Mouse (Mus musculus) liver, embryonic 12.5 days (tissue): ENCODE results near the gene Tex44. TPM values are rescaled to one million over a fixed set of nuclear protein-coding genes. Genes with fewer than 3 reads are reported as not detected.

ENCODE experiments used
- ATAC-seq: fragments of 200-750 bp; cut with Nextera tagmentation; 2 replicates; pipeline ENCODE4 v1.8.0; 2017; ENCODE audit warnings: moderate number of reproducible peaks, mild to moderate bottlenecking, moderate library complexity
- H3K27ac ChIP-seq: fragments of 300-500 bp; sonication (generic); 2 replicates; pipeline ENCODE4 v1.5.1; 2016; ENCODE audit warnings: mild to moderate bottlenecking
- H3K27me3 ChIP-seq: fragments of 300-500 bp; sonication (generic); replicated peaks from 2 replicates; pipeline ENCODE4 v1.6.1; 2016; ENCODE audit warnings: mild to moderate bottlenecking, moderate library complexity
- H3K36me3 ChIP-seq: fragments of 300-500 bp; sonication (generic); 2 replicates; pipeline ENCODE4 v1.6.1; 2016; ENCODE audit warnings: mild to moderate bottlenecking, moderate library complexity
- H3K4me1 ChIP-seq: fragments of 300-500 bp; sonication (generic); 2 replicates; pipeline ENCODE4 v1.6.1; 2016
- H3K4me2 ChIP-seq: fragments of 300-500 bp; sonication (generic); 2 replicates; pipeline ENCODE4 v1.6.1; 2016; ENCODE audit warnings: mild to moderate bottlenecking, moderate library complexity
- H3K4me3 ChIP-seq: fragments of 300-500 bp; sonication (generic); 2 replicates; pipeline ENCODE4 v1.5.1; 2016; ENCODE audit warnings: mild to moderate bottlenecking, moderate library complexity
- H3K9ac ChIP-seq: fragments of 300-500 bp; sonication (generic); 2 replicates; pipeline ENCODE4 v1.6.1; 2016; ENCODE audit warnings: mild to moderate bottlenecking, moderate library complexity
- H3K9me3 ChIP-seq: fragments of 300-500 bp; sonication (generic); replicated peaks from 2 replicates; pipeline ENCODE4 v1.6.1; 2016; ENCODE audit warnings: mild to moderate bottlenecking, moderate library complexity
- WGBS: fragments of 180-500 bp; shearing (Covaris S2); methylation state at CpG from one replicate; pipeline ENCODE4 v1.1.7; 2016; ENCODE audit not compliant: insufficient replicate concordance; 5-methylcytosine and 5-hydroxymethylcytosine counted together
- polyA plus RNA-seq: library from polyadenylated mRNA; unstranded; fragments of >200 nt; fragmentation: Nextera tagmentation; extraction: Ambion mirVana; gene quantifications from 2 replicates; pipeline ENCODE4 v1.2.1, GENCODE M21; 2016

Tex44 gene
- not detected in 2 replicates for polyA plus RNA-seq

GRCm38 (mm10) chr1:86426128-86426527, at the start of gene Tex44, which contains the start of gene Nmur1:
Tex44 (plus strand) TSS chr1:86426329.
Nmur1 (minus strand) TSS chr1:86426228.
- no peak within 1 kb of the TSS for H3K4me3 ChIP-seq
- no peak within 1 kb of the TSS for H3K27ac ChIP-seq
- 80% methylated on average over 8 of the region's 8 CpGs for WGBS
- no peak within 1 kb of the TSS for H3K9ac ChIP-seq
- H3K27me3 ChIP-seq, result no peaks in the 10 kb centered on the region
- no peaks in the 10 kb centered on the region for H3K36me3 ChIP-seq
- H3K9me3 ChIP-seq, result no peaks in the 10 kb centered on the region
- no peak for ATAC-seq
- H3K4me2 ChIP-seq, result no peak within 1 kb of the TSS
- no peaks in the 10 kb centered on the region for H3K4me1 ChIP-seq

- no peak overlapping the region for H3K4me3 ChIP-seq
- WGBS, result 72% methylated on average over 5 of the region's 5 CpGs
- no peak overlapping the region for H3K9ac ChIP-seq
- no peaks in the 10 kb centered on the region for H3K27me3 ChIP-seq
- H3K4me2 ChIP-seq, result no peak overlapping the region
- no peak overlapping the region for H3K27ac ChIP-seq
- H3K9me3 ChIP-seq, result no peaks in the 10 kb centered on the region
- ATAC-seq, result no peak
- H3K36me3 ChIP-seq, result no peaks in the 10 kb centered on the region
- peaks cover 14% of the 10 kb centered on the region for H3K4me1 ChIP-seq
Measured at GRCm38 (mm10) chr1:86376354-86376753, 49.8 kb upstream of the Tex44 start.

GRCm38 (mm10) chr1:86378662-86379061, 47.5 kb upstream of the Tex44 start:
- WGBS, result 47% methylated on average over 5 of the region's 6 CpGs
- Histone ChIP-seq H3K4me1 (peaks cover 14% of the 10 kb centered on the region), H3K27ac (no peak overlapping the region), H3K27me3 (no peaks in the 10 kb centered on the region), H3K4me2 (no peak overlapping the region), H3K9me3 (no peaks in the 10 kb centered on the region), H3K36me3 (no peaks in the 10 kb centered on the region), H3K4me3 (no peak overlapping the region), H3K9ac (no peak overlapping the region)
- ATAC-seq, result no peak

GRCm38 (mm10) chr1:86379161-86379569, 47.0 kb upstream of the Tex44 start:
- no peaks in the 10 kb centered on the region for H3K27me3 ChIP-seq
- no peak for ATAC-seq
- H3K9me3 ChIP-seq, result no peaks in the 10 kb centered on the region
- 56% methylated on average over 9 of the region's 9 CpGs for WGBS
- H3K4me2 ChIP-seq, result no peak overlapping the region
- H3K4me1 ChIP-seq, result peaks cover 14% of the 10 kb centered on the region
- no peak overlapping the region for H3K9ac ChIP-seq
- no peak overlapping the region for H3K27ac ChIP-seq
- H3K36me3 ChIP-seq, result no peaks in the 10 kb centered on the region
- no peak overlapping the region for H3K4me3 ChIP-seq

- Histone ChIP-seq H3K4me1 (peaks cover 14% of the 10 kb centered on the region), H3K36me3 (no peaks in the 10 kb centered on the region), H3K4me3 (peak overlapping the region; percentile 43), H3K9ac (peak overlapping the region; percentile 54; the same call in 1 of the 2 replicates), H3K4me2 (peak overlapping the region; percentile 70), H3K27me3 (no peaks in the 10 kb centered on the region), H3K27ac (no peak overlapping the region), H3K9me3 (no peaks in the 10 kb centered on the region)
- peak; percentile 72 for ATAC-seq
- 9% methylated on average over 13 of the region's 13 CpGs for WGBS
Measured at GRCm38 (mm10) chr1:86381027-86381426, 45.1 kb upstream of the Tex44 start.

- 1% methylated on average over 11 of the region's 11 CpGs for WGBS
- Histone ChIP-seq H3K9ac (no peak overlapping the region), H3K36me3 (no peaks in the 10 kb centered on the region), H3K4me1 (no peaks in the 10 kb centered on the region), H3K4me3 (no peak overlapping the region), H3K4me2 (no peak overlapping the region), H3K27me3 (peaks cover 6% of the 10 kb centered on the region), H3K9me3 (no peaks in the 10 kb centered on the region), H3K27ac (no peak overlapping the region)
- ATAC-seq, result no peak
Measured at GRCm38 (mm10) chr1:86389230-86389629, 36.9 kb upstream of the Tex44 start.

- 69% methylated on average over 2 of the region's 2 CpGs for WGBS
- H3K4me1 ChIP-seq, result no peaks in the 10 kb centered on the region
- H3K9me3 ChIP-seq, result no peaks in the 10 kb centered on the region
- H3K4me3 ChIP-seq, result no peak overlapping the region
- no peak overlapping the region for H3K27ac ChIP-seq
- peaks cover 6% of the 10 kb centered on the region for H3K27me3 ChIP-seq
- no peak for ATAC-seq
- no peaks in the 10 kb centered on the region for H3K36me3 ChIP-seq
- H3K9ac ChIP-seq, result no peak overlapping the region
- no peak overlapping the region for H3K4me2 ChIP-seq
Measured at GRCm38 (mm10) chr1:86391425-86391824, 34.7 kb upstream of the Tex44 start.

GRCm38 (mm10) chr1:86393219-86393618, 32.9 kb upstream of the Tex44 start:
- 54% methylated on average over 3 of the region's 3 CpGs for WGBS
- H3K9me3 ChIP-seq, result no peaks in the 10 kb centered on the region
- no peak overlapping the region for H3K4me3 ChIP-seq
- H3K4me1 ChIP-seq, result no peaks in the 10 kb centered on the region
- H3K9ac ChIP-seq, result no peak overlapping the region
- no peaks in the 10 kb centered on the region for H3K36me3 ChIP-seq
- H3K27me3 ChIP-seq, result no peaks in the 10 kb centered on the region
- ATAC-seq, result no peak
- no peak overlapping the region for H3K27ac ChIP-seq
- H3K4me2 ChIP-seq, result no peak overlapping the region

GRCm38 (mm10) chr1:86394246-86394645, 31.9 kb upstream of the Tex44 start:
- Histone ChIP-seq H3K27me3 (no peaks in the 10 kb centered on the region), H3K4me2 (no peak overlapping the region), H3K4me3 (no peak overlapping the region), H3K4me1 (no peaks in the 10 kb centered on the region), H3K9me3 (no peaks in the 10 kb centered on the region), H3K36me3 (no peaks in the 10 kb centered on the region), H3K27ac (no peak overlapping the region), H3K9ac (no peak overlapping the region)
- ATAC-seq, result no peak
- WGBS, result 68% methylated on average over 3 of the region's 3 CpGs

GRCm38 (mm10) chr1:86395897-86396296, 30.2 kb upstream of the Tex44 start:
- Histone ChIP-seq H3K27ac (no peak overlapping the region), H3K4me2 (no peak overlapping the region), H3K9me3 (no peaks in the 10 kb centered on the region), H3K4me1 (peaks cover 11% of the 10 kb centered on the region; the same call in 1 of the 2 replicates), H3K9ac (no peak overlapping the region), H3K4me3 (no peak overlapping the region), H3K36me3 (no peaks in the 10 kb centered on the region), H3K27me3 (no peaks in the 10 kb centered on the region)
- no peak for ATAC-seq
- 60% methylated on average over 7 of the region's 7 CpGs for WGBS

GRCm38 (mm10) chr1:86397621-86398020, 28.5 kb upstream of the Tex44 start:
- Histone ChIP-seq H3K4me2 (no peak overlapping the region), H3K27ac (no peak overlapping the region), H3K9ac (no peak overlapping the region), H3K9me3 (no peaks in the 10 kb centered on the region), H3K4me3 (no peak overlapping the region), H3K4me1 (peaks cover 11% of the 10 kb centered on the region; the same call in 1 of the 2 replicates), H3K36me3 (no peaks in the 10 kb centered on the region), H3K27me3 (no peaks in the 10 kb centered on the region)
- no peak for ATAC-seq
- 70% methylated on average over 8 of the region's 8 CpGs for WGBS

GRCm38 (mm10) chr1:86398222-86398621, 27.9 kb upstream of the Tex44 start:
- no peak for ATAC-seq
- no peaks in the 10 kb centered on the region for H3K9me3 ChIP-seq
- H3K9ac ChIP-seq, result no peak overlapping the region
- H3K4me2 ChIP-seq, result no peak overlapping the region
- no peaks in the 10 kb centered on the region for H3K27me3 ChIP-seq
- no peak overlapping the region for H3K27ac ChIP-seq
- H3K4me3 ChIP-seq, result no peak overlapping the region
- peaks cover 11% of the 10 kb centered on the region; the same call in 1 of the 2 replicates for H3K4me1 ChIP-seq
- 34% methylated on average over 7 of the region's 7 CpGs for WGBS
- H3K36me3 ChIP-seq, result no peaks in the 10 kb centered on the region

- Histone ChIP-seq H3K9ac (no peak overlapping the region), H3K4me3 (no peak overlapping the region), H3K27ac (no peak overlapping the region), H3K27me3 (no peaks in the 10 kb centered on the region), H3K9me3 (no peaks in the 10 kb centered on the region), H3K4me2 (no peak overlapping the region), H3K36me3 (no peaks in the 10 kb centered on the region), H3K4me1 (peaks cover 11% of the 10 kb centered on the region; the same call in 1 of the 2 replicates)
- ATAC-seq, result 0 out of 2 replicates have a peak, but pooled peaks have one; percentile 35
- WGBS, result 33% methylated on average over 3 of the region's 3 CpGs
Measured at GRCm38 (mm10) chr1:86399322-86399721, 26.8 kb upstream of the Tex44 start.
